Mouse (Mus musculus) forelimb bud, embryonic 11.5 days (tissue): Measurements from ENCODE around the gene Iqce.

Experiments used
- DNase-seq: peaks from one replicate; pipeline ENCODE4 v3.0.0-alpha.2; 2012; ENCODE audit warnings: low read depth, low spot score

Iqce gene

DNA sequence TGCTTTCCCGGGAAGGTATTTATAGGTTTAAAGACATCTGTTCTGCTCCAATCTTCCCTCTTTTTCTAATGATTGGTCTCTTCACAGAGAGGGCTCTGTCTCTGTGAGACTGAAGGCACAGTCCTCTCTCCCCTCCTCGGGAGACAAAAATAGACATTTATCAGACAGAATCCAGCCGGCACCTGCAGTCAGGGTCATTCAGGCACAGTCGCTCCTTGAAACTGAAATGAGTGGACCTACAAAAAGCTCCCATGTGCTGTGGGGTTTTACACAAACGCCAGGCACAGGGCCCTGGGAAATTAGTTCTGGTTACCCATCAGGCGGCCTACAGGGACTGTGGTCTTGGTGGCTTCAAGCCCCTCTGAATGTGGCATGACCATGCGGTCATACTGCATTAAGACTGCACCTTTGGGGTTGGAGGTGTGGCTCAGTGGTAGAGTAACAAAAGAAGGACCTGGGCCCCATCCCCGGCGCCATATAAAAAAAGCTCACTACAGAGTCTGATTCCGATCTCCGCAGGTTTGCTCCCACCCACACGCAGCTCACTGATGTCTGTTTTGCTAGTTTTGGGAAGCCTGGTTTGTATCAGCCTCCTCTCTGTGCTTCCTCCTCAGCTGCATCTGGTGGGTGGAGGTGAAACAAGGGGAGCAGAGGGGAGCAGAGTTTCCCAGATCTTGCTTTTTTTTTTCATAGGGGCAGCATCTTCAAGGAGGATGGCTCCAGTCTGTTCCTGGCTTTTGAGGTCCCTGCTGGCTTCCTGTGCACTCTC lies 40.1 kb downstream of the Iqce start:
- no peak for DNase-seq

GRCm38 (mm10) chr5:140661427-140661826 lies 40.8 kb downstream of the Iqce start:
- no peak for DNase-seq

DNA sequence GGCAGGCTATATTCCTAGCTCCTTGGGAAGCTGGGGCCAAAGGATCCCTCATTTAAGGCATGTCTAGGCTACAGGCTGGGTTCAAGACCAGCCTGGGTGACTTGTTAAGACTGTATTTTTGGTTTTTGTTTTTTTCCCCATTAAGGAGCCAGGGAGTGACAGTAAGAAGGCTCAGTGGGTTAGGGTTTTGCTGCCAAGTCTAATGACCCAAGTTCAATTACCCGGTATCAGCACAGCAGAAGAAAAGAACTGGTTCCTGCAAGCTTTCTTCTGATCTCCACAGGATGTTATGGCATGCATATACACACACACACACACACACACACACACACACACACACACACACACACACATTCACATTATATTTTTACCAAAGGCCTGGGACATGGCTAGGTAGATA lies 41.8 kb downstream of the Iqce start:
- no peak for DNase-seq

- no peak for DNase-seq
These were observed 42.4 kb downstream of the Iqce start for GRCm38 (mm10) chr5:140659607-140660272.

DNA sequence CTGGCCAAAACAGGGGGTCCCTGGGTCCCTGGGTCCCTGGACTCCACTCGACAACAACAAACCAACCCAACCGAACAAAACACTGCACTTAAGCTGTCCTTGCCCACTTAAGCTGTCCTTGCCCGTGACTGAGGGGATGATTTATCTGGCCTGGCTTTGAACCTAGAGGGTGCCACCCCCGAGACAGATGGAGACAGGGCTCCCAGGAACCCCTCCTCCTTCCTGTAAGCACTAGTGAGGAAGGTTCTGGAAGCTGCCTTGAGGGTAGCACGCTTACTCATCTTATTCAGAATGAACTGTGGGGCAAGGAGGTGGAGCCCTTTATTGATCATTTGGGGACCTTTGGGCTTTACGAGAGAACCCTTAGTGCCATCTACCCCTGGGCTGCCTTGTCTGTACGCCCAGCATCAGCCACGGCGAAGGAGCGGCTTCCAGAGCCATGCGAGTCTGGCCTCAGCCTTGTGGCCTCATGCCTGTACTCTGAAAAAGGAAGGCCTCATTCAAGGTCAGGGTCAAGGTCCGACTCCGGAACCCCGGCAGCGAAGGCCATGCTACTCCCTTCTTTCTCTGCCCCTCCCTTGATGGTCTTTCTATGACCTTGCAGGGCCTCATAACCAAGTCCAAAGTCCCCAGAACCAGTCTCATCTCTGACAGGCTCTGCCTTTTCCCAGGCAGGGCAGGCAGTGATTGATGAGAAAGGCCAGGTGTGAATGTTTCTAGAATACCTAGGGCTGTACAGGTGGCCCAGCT lies 47.9 kb downstream of the Iqce start:
- no peak for DNase-seq

- DNase-seq: no peak
These were observed 49.6 kb downstream of the Iqce start for GRCm38 (mm10) chr5:140652587-140652986.

GRCm38 (mm10) chr5:140651231-140651630 lies 50.9 kb downstream of the Iqce start:
- DNase-seq: no peak

GRCm38 (mm10) chr5:140649881-140650414 lies 52.2 kb downstream of the Iqce start:
- no peak for DNase-seq

GRCm38 (mm10) chr5:140649101-140649667 lies 53.0 kb downstream of the Iqce start:
- DNase-seq: peak; percentile 98

DNA sequence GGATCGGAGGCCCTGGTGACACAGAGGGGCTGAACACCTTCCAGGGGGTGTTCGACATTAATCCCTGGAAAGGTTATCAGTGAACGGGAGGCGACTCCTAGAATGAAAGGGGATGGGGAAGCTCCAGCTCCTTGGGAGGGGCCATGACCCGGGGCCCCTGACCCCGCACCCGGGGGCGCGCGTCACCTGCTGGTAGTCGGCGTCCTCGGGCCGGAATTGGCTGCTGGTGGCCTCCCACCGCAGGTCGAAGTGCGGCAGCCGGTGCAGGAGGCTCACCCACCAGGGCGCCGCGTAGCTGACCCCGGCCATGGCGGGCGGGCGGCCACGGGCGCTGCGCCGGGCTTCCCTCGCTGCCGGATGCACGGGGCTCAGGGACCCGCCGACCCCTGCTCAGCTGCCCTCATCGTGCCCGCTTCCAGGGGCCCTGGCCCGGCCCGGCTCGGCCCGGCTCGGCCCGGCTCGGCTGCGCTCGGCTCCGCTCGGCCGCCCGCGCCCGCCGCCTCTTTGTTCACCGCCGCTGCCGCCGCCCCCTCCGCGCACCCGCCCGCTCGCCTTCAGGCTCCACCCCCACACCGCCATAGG lies 53.6 kb downstream of the Iqce start, which contains the start of gene Ttyh3:
Gene Ttyh3, minus strand, starts transcription at position 513 of the 582 bp plus-strand sequence.
- DNase-seq: no peak

DNA sequence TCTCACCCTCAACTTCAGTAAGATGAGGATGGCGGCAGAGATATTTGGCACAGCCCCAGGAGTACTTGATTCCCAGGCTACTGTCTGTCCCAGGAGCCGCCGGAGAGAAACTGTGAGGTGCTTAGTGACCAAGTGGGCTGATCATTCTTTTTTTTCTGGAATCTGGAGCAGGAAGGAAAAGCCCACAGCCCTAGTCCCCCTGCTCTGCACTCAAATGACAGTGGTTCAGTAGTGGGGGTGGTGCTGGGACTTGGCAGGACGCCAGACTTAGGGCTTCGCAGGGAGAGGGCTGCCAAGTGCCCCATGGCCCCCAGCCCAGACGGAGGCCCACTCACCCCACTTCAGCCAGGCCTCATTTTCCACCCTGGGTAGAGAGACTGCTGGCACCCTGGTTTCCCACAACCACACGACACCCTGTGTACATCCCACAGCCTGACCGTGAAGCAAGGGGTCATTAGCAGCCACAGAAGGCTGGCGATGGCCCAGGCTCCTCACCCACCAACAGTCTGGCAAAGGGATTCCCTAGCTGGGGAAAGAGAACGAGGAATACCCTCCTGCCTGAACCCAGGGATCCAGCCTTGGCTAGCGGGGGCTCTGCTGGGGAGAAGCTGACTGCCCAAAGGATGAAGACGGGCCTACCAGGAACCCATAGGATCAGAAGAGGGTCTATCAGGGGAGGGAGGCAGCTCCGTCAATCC lies 54.2 kb downstream of the Iqce start:
- DNase-seq: peak; percentile 40

DNA sequence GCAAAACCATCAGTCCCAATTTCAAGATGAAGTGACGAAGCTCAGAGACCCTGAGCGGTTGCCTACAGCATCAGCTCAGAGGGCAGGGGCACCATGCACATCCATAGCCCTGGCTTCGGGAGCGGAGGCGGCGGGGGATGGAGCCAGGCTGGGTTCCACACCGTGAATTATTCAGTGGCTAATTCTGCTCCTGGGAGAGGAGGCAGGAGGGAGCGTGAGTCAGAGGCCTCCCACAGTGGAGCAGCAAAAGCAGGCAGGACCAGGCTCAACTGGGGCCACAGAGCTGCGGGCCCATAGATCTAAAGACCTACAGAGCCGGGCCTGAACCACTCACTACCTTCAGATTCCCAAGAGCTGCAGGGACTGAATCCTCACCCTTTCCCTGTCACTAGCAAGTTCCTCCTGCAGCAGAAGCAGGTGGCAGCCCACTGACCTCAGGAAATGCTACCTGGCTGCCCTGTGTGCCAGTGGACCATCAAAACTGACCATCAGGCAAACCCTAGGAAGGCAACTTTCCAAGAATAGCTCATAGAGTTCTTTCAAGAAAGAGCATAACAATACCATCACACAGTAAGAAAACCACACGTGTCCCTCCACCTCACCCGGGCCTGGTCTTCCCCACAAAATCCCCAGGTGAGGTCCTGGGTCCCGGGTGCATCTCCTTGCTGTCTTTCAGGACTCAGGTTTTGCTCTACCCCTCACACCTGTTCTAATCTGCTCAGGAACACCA lies 55.0 kb downstream of the Iqce start:
- no peak for DNase-seq

DNA sequence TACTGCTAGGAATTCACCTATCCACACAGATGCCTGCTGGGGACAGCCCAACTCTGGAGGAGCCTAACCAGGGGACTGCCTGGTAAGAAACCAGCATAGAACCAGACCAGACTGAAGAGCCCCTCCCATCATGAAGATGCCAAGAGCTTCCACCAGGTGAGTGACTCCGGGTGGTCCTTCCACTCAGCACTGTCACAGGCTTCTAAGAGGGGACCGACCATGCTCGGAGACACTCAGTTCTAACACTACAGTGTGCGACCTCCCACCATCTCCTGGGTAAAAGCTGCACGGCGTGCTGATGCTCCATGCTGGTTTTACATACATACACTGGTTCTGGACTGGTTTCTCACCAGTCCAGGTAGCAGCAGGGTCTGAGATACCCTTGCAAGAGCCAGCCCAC lies 56.0 kb downstream of the Iqce start:
- no peak for DNase-seq

GRCm38 (mm10) chr5:140645454-140645853 lies 56.7 kb downstream of the Iqce start:
- DNase-seq: no peak

- no peak for DNase-seq
These were observed 57.4 kb downstream of the Iqce start for GRCm38 (mm10) chr5:140644702-140645201.

DNA sequence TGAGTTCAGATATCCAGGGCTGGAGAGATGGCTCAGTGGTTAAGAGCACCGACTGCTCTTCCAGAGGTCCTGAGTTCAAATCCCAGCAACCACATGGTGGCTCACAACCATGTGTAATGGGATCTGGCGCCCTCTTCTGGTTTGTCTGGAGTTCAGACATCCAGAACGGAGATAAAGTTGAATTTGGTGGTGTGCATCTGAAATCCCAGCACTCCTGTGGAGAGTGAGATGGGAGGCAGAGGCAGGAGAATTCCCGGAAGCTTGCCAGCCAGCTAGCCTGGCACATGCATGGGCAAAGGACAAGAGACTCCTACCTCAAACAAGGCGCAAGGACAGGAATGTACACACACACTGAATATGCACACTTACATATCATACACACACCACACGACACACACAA lies 57.9 kb downstream of the Iqce start:
- DNase-seq: no peak

GRCm38 (mm10) chr5:140642076-140642475 lies 60.1 kb downstream of the Iqce start:
- no peak for DNase-seq

DNA sequence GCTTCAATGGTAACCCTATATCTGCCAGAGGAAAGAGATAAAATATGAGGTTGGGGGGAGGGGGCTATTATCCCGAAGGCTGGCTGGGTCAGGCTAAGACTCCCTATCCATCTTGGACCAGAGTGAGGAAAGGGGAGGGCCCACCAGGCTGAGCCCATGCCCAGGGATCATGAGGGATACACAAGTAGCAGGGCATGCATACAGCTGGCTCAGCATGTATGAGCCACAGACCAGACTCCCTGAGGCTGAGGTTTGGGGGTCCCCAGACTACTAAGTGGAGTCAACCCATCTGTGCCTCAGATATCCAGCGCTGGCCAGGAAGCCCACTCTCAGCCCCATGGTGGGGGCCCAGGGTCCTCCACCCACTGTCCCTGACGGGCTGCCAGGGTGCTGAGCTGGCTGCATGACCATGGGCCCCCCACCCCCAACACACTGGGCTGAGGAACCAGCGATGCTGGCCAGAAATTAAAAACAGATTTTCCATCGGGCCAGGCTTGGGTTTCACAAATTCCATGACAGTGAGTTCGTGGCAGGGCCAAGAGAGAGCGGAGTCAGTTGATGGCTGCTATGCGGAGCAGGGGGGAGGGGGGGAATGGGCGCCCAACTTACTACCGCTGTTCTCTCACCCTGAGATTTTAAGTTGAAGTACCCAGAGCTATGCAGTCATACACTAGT lies 60.8 kb downstream of the Iqce start:
- DNase-seq: peak; percentile 67

DNA sequence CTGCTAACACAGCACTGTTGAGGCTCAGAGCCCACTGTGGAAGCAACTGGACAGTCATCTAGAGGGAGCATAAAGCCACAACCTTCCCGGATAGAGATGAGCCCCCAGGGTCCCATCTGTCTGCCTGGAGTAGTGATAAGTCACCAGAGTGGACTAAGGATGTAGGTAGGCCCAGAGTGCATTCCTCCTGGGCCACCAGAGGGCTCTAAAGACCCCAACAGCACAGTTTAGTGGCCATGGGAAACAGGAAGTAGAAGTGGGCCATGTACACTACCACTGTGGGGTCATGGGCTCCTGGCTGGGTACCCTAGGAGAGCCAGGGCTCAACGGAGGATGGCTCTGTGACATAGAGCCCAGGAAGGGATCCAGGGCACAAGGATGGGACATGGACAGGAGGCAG lies 61.4 kb downstream of the Iqce start:
- DNase-seq: no peak
